Mouse (Mus musculus) erythroblast, adult 5-6 weeks (primary cell): ENCODE measurements around the gene Pgr. TPM values are rescaled to one million over a fixed set of nuclear protein-coding genes. Genes with fewer than 3 reads are reported as not detected.

Experiments used
- total RNA-seq, 2 experiments: library from RNA; stranded (forward) in 1 of 2; stranded (reverse) in 1 of 2; fragments of 150-400 nt in 1 of 2; fragments of 200-764, 138-1000 nt in 1 of 2; gene quantifications; 2 replicates each; pipeline versions ENCODE4 v1.2.3 to v1.2.4; 2015 to 2017; ENCODE audit warnings: low replicate concordance in 2 of 2

Pgr gene
- total RNA-seq, 2 experiments from 2014 or later = not detected

Other genes with a start within 250 kb of the Pgr start
- gene Gm16485, start 72.0 kb downstream of the Pgr start, total RNA-seq (2015; ENCODE audit: low replicate concordance) = not detected in 2 replicates
- not detected in 2 replicates for gene Gm16485, start 72.0 kb downstream of the Pgr start, total RNA-seq (2017; ENCODE audit: low replicate concordance)